Mouse (Mus musculus) neutrophil, adult 5-6 weeks (primary cell): ENCODE data around the gene Dolpp1. TPM values are rescaled to one million over a fixed set of nuclear protein-coding genes. Genes with fewer than 3 reads are reported as not detected.
A peak's percentile ranks its signal among the peaks of the same experiment; 100 is the strongest.

Experiments
- ATAC-seq: fragments of 151-379, 151-347 bp; 2 replicates; pipeline ENCODE4 v1.8.0; 2017; ENCODE audit warnings: mild to moderate bottlenecking, moderate TSS enrichment; ENCODE audit not compliant: insufficient number of reproducible peaks, poor library complexity, low FRiP score, severe bottlenecking; ENCODE audit errors: extremely low read depth
- total RNA-seq: library from RNA; stranded (forward); fragments of 200-1000 nt; gene quantifications from 2 replicates; pipeline ENCODE4 v1.2.3, GENCODE M21; 2017

Dolpp1 gene
- 19.8 and 21.2 TPM in 2 replicates for total RNA-seq

- ATAC-seq = peak; percentile 95
These were observed at the start of gene Dolpp1 for GRCm38 (mm10) chr2:30392114-30392576. Gene Dolpp1 (plus strand): TSS chr2:30392254.

DNA sequence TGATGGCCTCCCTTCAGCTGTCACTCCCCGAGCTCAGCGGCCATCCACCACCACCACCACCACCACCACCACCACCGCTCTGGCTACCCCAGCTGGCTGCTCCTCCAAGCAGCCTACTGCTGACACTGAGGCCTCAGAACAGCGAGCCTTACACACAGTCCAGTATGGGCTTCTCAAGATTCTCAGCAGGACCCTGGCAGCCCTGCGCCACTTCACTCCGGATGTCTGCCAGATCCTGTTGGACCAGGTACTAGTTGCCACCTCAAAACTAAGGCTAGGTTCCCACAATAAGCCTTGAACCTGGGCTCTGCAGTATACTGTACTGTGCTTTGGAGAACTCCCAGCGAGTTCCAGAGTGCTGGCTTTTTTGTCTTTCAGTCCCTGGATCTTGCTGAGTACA lies 49.5 kb upstream of the Dolpp1 start:
- no peak for ATAC-seq

DNA sequence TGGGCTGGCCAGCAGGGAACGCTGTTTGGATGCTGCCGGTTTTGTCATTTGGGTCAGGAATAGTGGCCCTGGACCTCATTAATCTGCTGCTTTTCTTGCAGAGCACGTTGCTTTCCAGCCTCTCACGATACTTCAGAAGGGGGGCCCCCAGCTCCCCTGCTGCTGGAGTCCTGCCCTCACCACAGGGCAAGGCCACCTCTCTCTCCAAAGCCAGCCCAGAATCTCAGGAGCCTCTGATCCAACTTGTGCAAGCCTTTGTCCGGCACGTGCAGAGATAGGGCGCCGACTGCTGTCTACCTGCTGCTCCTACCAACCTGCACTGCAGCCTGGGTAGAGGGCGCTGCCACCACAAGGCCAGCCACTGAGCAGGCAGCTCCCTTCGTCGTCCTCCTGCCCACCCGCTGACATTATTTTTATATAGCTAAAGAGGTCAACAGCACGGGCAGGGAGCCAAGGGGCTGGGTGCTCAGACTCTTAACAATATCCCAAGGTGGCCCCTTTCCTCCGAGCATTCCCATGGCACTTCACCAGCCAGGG lies 48.4 kb upstream of the Dolpp1 start:
- ATAC-seq = no peak

DNA sequence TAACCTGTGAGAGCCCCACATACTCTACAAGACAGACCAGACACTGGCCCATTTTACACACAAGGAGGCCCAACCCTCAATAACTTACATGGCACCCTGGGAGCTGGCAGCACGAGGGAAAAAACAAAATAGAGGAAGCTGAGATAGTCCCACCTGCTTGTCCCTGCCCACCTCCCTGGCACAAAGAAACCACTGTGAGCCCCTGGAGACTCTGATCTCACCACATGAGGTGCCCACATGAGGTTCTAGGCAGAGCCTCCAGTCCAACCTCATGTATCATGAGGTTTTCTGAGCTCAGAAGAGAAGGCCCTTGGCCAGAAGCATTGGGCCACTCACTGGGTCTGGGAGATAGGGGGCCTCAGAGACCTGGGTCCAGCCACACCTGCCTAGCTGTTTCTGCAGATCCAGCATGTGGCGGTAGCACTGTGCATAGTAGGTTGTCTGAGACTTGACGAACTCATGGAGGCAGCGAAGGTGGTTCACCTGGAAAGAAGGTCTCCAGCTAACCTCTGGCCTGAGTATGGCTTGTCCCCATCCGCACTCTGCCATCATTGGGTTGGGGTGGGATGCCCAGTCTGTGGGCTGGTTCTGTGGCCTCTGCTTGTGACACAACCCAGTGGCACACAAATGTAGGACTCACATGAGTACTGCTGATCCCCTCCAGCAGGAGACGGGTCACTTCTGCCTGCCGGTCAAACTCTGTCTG lies 45.9 kb upstream of the Dolpp1 start:
- ATAC-seq = no peak

GRCm38 (mm10) chr2:30349196-30349595 lies 42.9 kb upstream of the Dolpp1 start:
- ATAC-seq = no peak

GRCm38 (mm10) chr2:30351149-30351548 lies 40.9 kb upstream of the Dolpp1 start:
- ATAC-seq = no peak

DNA sequence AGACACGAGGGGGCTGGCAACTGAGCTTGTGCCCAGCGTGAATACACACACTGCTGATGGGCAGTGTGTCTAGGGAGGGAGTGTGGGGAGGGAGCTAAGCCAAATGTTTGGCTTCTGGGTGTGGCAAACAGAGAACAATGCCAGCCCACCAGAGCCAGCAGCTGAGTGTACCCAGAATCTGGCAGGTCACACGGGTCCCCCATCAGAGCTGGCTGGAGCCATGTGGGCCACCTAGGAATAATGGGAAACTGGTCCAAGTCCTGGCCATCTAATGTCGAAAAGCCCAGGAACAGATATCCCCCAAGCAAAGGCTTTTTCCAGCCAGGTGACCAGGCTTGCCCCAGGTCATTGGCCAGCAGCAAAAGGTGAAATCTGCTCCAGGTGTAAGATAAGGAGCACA lies 36.2 kb upstream of the Dolpp1 start:
- no peak for ATAC-seq

DNA sequence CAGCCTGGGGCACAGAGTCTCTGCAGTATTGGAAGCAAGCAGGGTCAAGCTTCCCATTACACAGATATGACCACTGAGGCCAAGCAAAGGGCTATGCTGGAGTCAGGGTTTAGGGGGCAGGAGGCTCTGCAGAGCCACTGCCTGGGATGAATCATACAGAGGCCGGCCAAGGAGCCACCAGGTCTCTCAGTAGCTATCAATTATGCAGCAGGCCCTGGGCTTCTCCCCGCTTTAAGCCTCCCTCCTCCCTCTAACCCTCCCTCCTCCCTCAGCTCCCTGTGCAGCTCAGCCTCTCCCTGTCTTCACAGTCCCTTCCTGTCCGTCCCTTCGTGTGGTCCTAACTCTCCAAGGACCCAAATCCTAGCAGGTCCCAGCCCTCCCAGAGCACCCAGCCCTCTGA lies 35.8 kb upstream of the Dolpp1 start:
- ATAC-seq = no peak

- no peak for ATAC-seq
These were observed 35.1 kb upstream of the Dolpp1 start for GRCm38 (mm10) chr2:30356906-30357305.

GRCm38 (mm10) chr2:30357552-30358510 lies 34.2 kb upstream of the Dolpp1 start:
- ATAC-seq = no peak

DNA sequence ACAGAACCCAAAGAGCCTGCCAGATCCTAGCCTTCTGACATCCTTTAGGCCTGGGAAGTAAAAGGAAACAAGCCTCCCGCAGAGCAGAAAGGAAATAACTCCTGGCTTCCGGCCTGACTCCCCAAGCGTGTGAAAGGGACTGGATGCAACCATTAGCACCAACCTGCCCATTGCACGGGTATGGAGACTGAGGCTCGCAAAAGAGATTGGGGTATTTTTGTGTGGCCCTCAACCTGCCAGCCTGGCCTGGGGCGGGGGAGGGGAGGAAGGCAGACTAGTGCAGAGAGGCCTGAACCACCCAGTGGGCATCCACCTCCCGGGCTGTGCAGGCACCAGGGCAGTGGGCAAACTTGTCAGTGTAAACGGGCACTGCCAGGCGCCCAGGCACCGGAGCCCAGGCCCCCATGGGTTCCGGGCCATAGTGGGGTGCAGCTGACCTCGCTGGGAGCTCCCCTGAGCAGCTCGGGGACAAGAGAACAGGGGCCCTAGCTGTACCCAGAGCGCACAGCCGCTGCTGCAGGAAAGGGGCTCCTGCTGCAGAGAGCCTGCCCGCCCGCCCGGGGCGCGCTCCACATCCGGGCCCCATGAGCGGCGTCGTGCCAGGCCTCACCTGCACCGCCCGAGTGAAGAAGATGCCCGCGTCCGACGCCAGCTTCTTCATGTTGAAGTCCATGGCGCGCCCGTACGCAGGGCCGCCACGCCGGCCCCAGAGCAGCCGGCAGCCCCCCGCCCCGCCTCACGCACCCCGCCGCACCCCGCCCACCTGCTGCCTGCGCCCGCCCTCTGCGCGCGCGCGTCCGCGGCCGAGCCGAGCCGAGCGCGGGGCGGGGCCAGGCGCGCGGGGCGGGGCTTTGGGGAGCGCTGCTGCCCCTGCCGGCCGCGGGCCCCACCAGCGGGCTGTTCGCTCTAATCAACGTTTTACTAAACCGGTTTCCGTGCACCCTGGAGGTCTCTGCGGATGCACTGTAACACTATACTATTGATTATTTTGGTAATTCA lies 33.2 kb upstream of the Dolpp1 start, which contains the start of gene Sh3glb2:
Gene Sh3glb2, minus strand, starts transcription at position 805 of the 999 bp plus-strand sequence.
- peak; percentile 34 for ATAC-seq

GRCm38 (mm10) chr2:30360626-30361025 lies 31.4 kb upstream of the Dolpp1 start:
- no peak for ATAC-seq

DNA sequence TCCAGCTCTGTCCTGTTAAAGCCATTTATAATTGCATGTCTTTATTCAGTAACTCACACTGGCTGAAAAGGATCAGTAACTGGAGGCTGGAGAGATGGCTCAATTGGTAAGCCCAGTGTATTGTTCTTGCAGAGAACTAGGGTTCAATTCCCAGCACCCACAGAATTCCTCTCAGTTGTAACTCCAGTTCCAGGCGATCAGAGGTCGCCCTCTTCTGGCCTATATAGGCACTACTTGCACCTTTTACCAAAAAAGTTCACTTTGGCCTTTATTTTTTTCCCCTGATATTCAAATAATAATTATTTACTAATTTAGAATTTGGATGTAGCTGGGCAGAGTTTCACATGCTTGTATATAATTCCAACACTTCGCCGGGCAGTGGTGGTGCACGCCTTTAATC lies 29.2 kb upstream of the Dolpp1 start:
- no peak for ATAC-seq

DNA sequence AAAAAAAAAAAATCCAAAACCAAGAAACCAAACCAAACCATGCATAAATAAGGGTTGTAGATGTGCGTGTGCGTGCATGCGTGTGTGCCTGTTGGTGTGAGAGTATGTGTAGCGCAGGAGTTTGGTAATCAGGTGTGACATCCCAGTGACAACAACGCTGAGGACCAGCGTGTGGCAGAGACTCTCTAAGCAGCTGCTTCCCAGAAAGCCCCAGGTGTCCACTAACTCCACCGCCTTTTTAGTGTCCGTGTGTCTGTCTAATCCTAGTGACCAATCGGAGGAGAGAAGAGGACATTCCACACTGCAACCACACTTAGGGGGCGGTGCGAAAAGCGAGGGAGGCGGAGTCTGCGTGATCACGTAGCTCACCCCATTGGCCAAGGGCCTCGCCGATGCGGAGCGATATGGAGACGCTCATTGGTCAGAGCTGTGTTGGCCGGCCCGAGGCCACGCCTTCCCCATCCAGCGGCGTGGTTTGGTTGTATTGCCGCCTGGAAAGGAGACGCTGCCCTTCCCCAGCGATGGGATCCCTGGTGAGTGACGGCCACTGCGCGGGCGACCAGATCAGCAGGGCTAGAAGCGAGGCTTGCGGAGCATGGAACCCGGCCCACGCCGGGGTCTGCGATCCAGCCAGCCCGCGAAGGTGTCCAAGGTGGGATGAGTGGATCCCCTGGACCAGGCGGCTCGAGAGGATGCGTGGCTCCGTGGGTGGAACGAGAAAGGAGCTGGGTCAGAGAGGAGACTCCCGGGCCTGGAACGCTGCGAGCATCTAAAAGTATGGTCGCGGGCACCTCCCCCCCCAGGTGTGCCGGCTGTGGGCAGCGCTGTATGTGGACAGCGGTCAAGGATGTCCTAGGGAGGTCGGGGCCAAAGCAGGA lies 28.0 kb upstream of the Dolpp1 start, which contains the start of gene Miga2:
Gene Miga2, plus strand, starts transcription at position 461 of the 878 bp plus-strand sequence.
- peak; percentile 98 for ATAC-seq

DNA sequence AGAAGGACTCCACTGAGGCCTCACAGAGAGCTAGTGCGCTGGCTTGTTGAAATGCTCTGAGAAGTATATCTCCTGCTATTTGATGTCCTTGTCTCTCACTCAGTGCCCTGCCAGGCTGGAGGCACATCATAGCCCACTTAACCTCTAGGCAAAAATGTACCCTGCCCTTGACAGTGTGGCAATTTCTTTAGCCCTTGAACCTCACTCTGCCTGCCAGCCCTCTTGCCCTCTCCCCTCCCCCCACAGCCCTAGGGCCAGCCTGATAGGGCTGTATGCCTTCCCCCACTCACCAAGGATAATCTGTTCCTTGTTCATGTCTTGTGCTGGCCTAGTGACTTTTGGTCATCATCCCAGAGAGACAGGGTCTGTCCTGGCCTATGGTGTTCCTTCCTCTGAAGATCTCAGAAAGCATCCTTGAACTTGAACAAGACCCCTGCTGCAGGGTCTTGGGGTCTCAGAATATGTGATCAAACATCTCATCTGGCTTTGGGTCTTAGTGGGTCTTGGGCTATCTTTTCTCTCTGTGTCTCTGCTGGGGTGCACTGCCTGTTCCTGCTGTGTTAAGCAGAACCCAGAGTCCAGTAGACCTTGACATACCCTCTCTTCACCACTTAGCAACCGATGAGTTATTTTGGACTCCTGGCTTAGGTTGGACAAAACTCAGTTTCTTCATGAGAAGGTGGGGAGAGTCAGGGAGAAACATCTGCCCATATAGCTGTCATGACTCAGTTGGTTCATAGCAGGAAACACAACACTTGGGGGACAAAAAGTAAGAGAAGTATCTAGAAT lies 26.6 kb upstream of the Dolpp1 start:
- ATAC-seq = no peak

- no peak for ATAC-seq
These were observed 25.9 kb upstream of the Dolpp1 start for GRCm38 (mm10) chr2:30366203-30366602.

DNA sequence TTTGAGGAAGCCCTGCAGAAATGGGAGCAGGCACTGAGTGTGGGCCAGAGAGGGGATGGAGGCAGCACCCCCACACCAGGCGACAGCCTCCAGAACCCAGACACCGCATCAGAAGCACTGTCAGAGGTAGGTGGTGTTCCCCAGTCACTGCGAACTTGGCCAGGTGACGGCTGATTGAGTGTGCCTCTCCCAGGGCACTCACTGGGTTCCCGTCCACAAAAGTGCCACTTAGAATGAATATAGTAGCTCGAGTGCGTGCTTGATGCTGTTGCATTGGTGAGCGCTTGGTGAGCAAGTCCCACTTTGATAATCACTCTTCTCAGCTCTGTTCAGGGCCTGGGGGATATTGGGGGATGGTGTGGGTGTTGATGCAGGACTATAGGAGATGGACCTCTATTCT lies 20.5 kb upstream of the Dolpp1 start:
- ATAC-seq = no peak
